Mouse (Mus musculus): ENCODE data around the gene Tyrp1.

The Tyrp1 gene

GRCm38 (mm10) chr4:80834050-80834449, at the start of gene Tyrp1:
TSS of gene Tyrp1 (plus strand) at chr4:80834123.
- DNase-seq (ENCODE audit: low read depth): no peak

GRCm38 (mm10) chr4:80788339-80788738, 45.6 kb upstream of the Tyrp1 start:
- DNase-seq (ENCODE audit: low read depth): no peak

- DNase-seq (ENCODE audit: low read depth): no peak
These were observed 14.4 kb upstream of the Tyrp1 start for GRCm38 (mm10) chr4:80819511-80819910.

GRCm38 (mm10) chr4:80821945-80822344, 12.0 kb upstream of the Tyrp1 start:
- no peak for DNase-seq (ENCODE audit: low read depth)

- no peak for DNase-seq (ENCODE audit: low read depth)
These were observed 5.7 kb upstream of the Tyrp1 start for GRCm38 (mm10) chr4:80828232-80828631.

- DNase-seq (ENCODE audit: low read depth): no peak
These were observed 5.4 kb downstream of the Tyrp1 start for GRCm38 (mm10) chr4:80839317-80839716.

GRCm38 (mm10) chr4:80841980-80842379, 8.1 kb downstream of the Tyrp1 start:
- no peak for DNase-seq (ENCODE audit: low read depth)

GRCm38 (mm10) chr4:80843752-80844151, 9.8 kb downstream of the Tyrp1 start:
- DNase-seq (ENCODE audit: low read depth): no peak

- DNase-seq (ENCODE audit: low read depth): no peak
These were observed 12.1 kb downstream of the Tyrp1 start for GRCm38 (mm10) chr4:80846052-80846451.

GRCm38 (mm10) chr4:80852590-80853425, 18.9 kb downstream of the Tyrp1 start:
- DNase-seq (ENCODE audit: low read depth): no peak

- no peak for DNase-seq (ENCODE audit: low read depth)
These were observed 21.6 kb downstream of the Tyrp1 start for GRCm38 (mm10) chr4:80855495-80855894.

- DNase-seq (ENCODE audit: low read depth): no peak
These were observed 29.0 kb downstream of the Tyrp1 start for GRCm38 (mm10) chr4:80862962-80863361.

GRCm38 (mm10) chr4:80863906-80864305, 30.0 kb downstream of the Tyrp1 start:
- no peak for DNase-seq (ENCODE audit: low read depth)

GRCm38 (mm10) chr4:80864511-80864922, 30.6 kb downstream of the Tyrp1 start:
- no peak for DNase-seq (ENCODE audit: low read depth)

GRCm38 (mm10) chr4:80866065-80866464, 32.1 kb downstream of the Tyrp1 start:
- no peak for DNase-seq (ENCODE audit: low read depth)

- no peak for DNase-seq (ENCODE audit: low read depth)
These were observed 35.7 kb downstream of the Tyrp1 start for GRCm38 (mm10) chr4:80869598-80869997.

GRCm38 (mm10) chr4:80872847-80873644, 39.1 kb downstream of the Tyrp1 start:
- no peak for DNase-seq (ENCODE audit: low read depth)

GRCm38 (mm10) chr4:80874121-80874859, 40.4 kb downstream of the Tyrp1 start:
- no peak for DNase-seq (ENCODE audit: low read depth)

GRCm38 (mm10) chr4:80875055-80875454, 41.1 kb downstream of the Tyrp1 start:
- DNase-seq (ENCODE audit: low read depth): no peak

GRCm38 (mm10) chr4:80881996-80882599, 48.2 kb downstream of the Tyrp1 start:
- no peak for DNase-seq (ENCODE audit: low read depth)

GRCm38 (mm10) chr4:80886631-80887030, 52.7 kb downstream of the Tyrp1 start:
- DNase-seq (ENCODE audit: low read depth): no peak

GRCm38 (mm10) chr4:80891004-80891403, 57.1 kb downstream of the Tyrp1 start:
- DNase-seq (ENCODE audit: low read depth): no peak

Data from c-Kit-positive CD71-positive TER-119-negative erythroid progenitor cells, embryonic 14.5 days (primary cell).